Mouse (Mus musculus): ENCODE measurements around the gene Tspan12.
"Not testable (repeated sequence)": the region's sequence is repeated elsewhere in the genome, so short reads cannot be mapped to it uniquely, and the experiment has no call there.

The Tspan12 gene

GRCm38 (mm10) chr6:21828437-21828836 lies 23.9 kb downstream of the Tspan12 start:
- no peak for DNase-seq (ENCODE audit: low spot score in 2 of 2)

DNA sequence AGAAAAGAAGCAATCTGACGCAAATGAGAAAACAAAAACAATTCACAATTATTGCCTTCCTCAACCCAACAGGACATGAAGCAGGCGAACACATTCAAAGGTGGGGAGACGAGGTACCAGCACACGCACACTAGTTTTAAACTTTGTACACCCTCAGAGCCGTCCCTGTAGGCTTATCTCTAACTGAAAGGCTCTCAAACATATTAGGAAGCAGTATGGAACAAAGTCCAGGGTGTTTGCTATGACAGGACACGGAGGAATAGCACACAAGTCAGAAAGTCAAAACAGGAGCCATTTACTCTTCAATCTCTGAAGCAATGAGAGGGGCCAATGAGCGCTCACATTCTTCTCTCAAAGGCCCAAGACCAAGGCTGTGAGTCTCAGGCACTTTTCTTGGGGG lies 24.3 kb downstream of the Tspan12 start:
- DNase-seq (ENCODE audit: low spot score in 2 of 2): no peak

- DNase-seq (ENCODE audit: low spot score in 2 of 2): no peak
These were observed 28.6 kb downstream of the Tspan12 start for GRCm38 (mm10) chr6:21823694-21824093.

- no peak for DNase-seq (ENCODE audit: low spot score in 2 of 2)
These were observed 29.0 kb downstream of the Tspan12 start for GRCm38 (mm10) chr6:21823281-21823680.

- no peak for DNase-seq (ENCODE audit: low spot score in 2 of 2)
These were observed 29.6 kb downstream of the Tspan12 start for GRCm38 (mm10) chr6:21822721-21823134.

- DNase-seq (ENCODE audit: low spot score in 2 of 2): no peak
These were observed 34.1 kb downstream of the Tspan12 start for GRCm38 (mm10) chr6:21818107-21818807.

GRCm38 (mm10) chr6:21806005-21806404 lies 46.3 kb downstream of the Tspan12 start:
- DNase-seq (ENCODE audit: low spot score in 2 of 2): no peak

GRCm38 (mm10) chr6:21805013-21805570 lies 47.2 kb downstream of the Tspan12 start:
- no peak for DNase-seq (ENCODE audit: low spot score in 2 of 2)

- no peak for DNase-seq (ENCODE audit: low spot score in 2 of 2)
These were observed 48.6 kb downstream of the Tspan12 start for GRCm38 (mm10) chr6:21803483-21804340.

GRCm38 (mm10) chr6:21798581-21798980 lies 53.7 kb downstream of the Tspan12 start:
- no peak for DNase-seq (ENCODE audit: low spot score in 2 of 2)

DNA sequence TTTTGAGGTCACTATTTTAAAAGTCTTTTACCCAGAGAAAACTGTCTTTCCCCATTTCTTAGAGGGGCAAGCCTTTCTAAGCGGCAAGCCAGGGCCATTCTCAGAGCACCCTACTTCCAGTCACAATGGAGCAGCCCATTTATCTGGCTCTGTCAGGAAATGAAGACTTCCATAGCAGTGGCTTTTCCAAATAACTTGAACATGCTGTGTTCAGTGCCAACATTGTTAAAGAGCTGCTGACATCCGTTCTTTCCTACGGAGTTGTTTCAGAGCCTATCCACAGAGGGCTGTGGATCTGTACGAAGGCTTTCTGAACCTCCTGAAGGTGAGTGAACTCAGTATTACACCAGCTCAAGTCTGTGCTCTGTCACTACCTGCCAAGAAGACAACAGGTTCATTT lies 55.2 kb downstream of the Tspan12 start:
- DNase-seq (ENCODE audit: low spot score in 2 of 2): no peak

- no peak for DNase-seq (ENCODE audit: low spot score in 2 of 2)
These were observed 55.9 kb downstream of the Tspan12 start for GRCm38 (mm10) chr6:21796413-21796812.

DNA sequence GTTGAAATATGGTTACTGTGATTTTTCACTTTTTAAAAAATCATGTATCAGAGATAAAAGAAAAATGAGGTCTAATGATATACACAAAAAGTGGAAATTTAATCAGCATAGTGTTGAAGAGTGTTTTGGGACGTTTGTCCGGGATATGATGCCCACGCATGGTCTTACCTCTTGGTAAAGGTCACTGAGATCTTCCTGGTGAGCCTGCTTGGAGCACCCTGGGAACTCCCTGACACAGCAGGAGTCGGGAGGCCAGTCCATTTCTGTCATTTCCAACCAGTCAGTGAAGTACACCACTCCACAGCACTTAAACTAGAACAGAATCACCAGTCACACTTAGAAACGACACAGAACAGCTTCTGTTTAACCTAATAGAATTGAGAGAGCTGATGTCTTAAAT lies 56.9 kb downstream of the Tspan12 start:
- DNase-seq (ENCODE audit: low spot score in 2 of 2): no peak

GRCm38 (mm10) chr6:21795072-21795407 lies 57.3 kb downstream of the Tspan12 start:
- DNase-seq (ENCODE audit: low spot score in 2 of 2): peak; percentile 34 to 61

DNA sequence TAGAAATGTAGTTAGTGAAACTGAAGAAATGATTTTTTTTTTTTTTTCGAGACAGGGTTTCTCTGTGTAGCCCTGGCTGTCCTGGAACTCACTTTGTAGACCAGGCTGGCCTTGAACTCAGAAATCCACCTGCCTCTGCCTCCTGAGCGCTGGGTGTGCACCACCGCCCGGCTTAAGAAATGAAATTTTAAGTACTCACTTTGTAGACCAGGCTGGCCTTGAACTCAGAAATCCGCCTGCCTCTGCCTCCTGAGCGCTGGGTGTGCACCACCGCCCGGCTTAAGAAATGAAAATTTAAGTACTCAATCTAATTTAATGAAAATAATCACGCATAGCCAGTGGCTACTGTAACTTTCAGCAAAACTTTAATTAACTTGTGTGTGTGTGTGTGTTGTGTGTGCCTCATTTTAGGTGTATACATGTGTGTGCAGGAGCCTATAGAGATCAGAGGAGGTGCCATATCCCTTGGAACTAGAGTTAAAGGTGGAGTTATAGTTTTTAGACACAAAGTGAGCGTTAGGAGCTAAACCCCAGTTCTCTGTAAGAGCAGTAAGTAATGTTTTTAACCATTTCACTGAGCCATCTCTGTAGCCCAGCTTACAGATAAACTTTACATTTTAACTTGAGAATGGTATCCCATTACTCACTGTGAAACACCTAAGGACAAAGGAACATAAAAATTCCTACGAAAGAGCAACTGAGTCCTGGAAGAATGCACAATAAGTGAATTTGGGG lies 57.8 kb downstream of the Tspan12 start:
- no peak for DNase-seq (ENCODE audit: low spot score in 2 of 2)

- DNase-seq (ENCODE audit: low spot score in 2 of 2): no peak
These were observed 61.0 kb downstream of the Tspan12 start for GRCm38 (mm10) chr6:21791307-21791706.

GRCm38 (mm10) chr6:21790550-21791086 lies 61.7 kb downstream of the Tspan12 start:
- no peak for DNase-seq (ENCODE audit: low spot score in 2 of 2)

GRCm38 (mm10) chr6:21790036-21790435 lies 62.3 kb downstream of the Tspan12 start:
- no peak for DNase-seq (ENCODE audit: low spot score in 2 of 2)

GRCm38 (mm10) chr6:21789582-21789981 lies 62.7 kb downstream of the Tspan12 start:
- not testable (repeated sequence) for DNase-seq (ENCODE audit: low spot score in 2 of 2)

- DNase-seq (ENCODE audit: low spot score in 2 of 2): no peak
These were observed 64.6 kb downstream of the Tspan12 start for GRCm38 (mm10) chr6:21787757-21788156.

DNA sequence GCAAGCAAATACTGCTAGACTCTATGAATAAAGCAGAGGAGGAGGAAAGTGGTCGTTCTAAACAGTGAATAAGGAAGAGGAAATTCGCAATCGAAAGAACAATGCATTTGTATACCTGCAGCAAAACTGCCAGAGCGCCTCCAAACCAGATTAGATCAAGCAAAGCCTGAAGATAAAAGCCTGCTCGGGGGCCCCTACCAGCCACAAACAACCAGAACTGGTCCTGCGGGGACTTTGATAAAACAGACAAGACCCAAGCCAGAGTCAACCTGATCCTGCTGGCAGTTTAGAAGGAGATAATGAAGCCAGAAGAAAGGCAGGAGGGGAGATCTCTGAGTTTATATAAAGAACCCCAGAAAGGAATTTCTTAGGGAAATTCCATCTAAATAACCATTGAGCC lies 65.0 kb downstream of the Tspan12 start:
- no peak for DNase-seq (ENCODE audit: low spot score in 2 of 2)
